In the genomic region with DNA sequence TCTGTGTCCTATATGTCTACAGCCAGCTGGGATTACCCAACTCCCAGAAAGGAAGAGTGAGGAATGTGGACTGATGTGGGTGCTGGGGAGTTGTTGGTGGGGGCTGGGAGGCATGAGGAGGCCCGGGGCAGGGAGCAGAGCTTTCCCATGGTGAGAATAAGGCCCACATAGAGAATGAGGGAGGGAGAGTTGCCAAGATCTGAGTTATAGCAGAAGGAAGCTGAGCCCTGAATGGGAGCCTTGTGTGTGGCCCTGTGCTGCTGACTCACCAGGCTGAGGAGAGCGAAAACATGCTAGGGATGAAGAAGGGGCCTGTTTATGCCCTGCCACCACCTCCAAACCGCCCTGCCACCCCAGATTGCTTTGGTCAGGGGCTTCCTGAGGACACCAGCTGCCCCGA, we compare ENCODE assay signal across 9 mouse cellular contexts. TPM values are rescaled to one million over a fixed set of nuclear protein-coding genes. Genes with fewer than 3 reads are reported as not detected.
DNase-seq lines count a peak whose midpoint lies in the region; ATAC-seq lines count a peak whose summit lies in the region.
"Had no signal": no experiment of that assay in that cellular context is flagged by ENCODE, and none has a peak within 500 bp of the region (broad histone marks: within the 10 kb centered on the region; RNA-seq: fewer than 3 reads in every experiment).

No protein-coding gene starts in this region.

- peak; percentile 61 for ATAC-seq in kidney, embryonic 16.5 days (ENCODE audit: low FRiP score, low TSS enrichment)
- peak; percentile 83 for ATAC-seq in frontal cortex, adult (ENCODE audit: low TSS enrichment)
- ATAC-seq in midbrain, embryonic 16.5 days = peak; percentile 59
- no peak for ATAC-seq in megakaryocyte, adult 5-6 weeks (ENCODE audit: poor library complexity, severe bottlenecking)

- H3K9me3 ChIP-seq in kidney, embryonic 16.5 days (ENCODE audit: low read length) = no peaks in the 10 kb centered on the region
- H3K9me3 ChIP-seq in midbrain, embryonic 16.5 days (replicated peaks; ENCODE audit: control insufficient read depth, low read length, poor library complexity, severe bottlenecking) = no peaks in the 10 kb centered on the region

- no peak for DNase-seq in kidney, adult 9 months
- peak; percentile 41 for DNase-seq in adrenal gland, postnatal 25 days
- peak; percentile 46 to 49 for DNase-seq in layer of hippocampus, postnatal 10 days (ENCODE audit: low spot score in 2 of 2)
- no peak for DNase-seq in gastrocnemius, postnatal 10 days

- H3K4me2 ChIP-seq in kidney, embryonic 16.5 days (replicated peaks; ENCODE audit: low read depth, low read length) = no peak overlapping the region
- H3K4me2 ChIP-seq in midbrain, embryonic 16.5 days (ENCODE audit: low read length) = no peak overlapping the region

- no peak overlapping the region for H3K4me3 ChIP-seq in kidney, embryonic 16.5 days (ENCODE audit: low read length)
- H3K4me3 ChIP-seq in midbrain, embryonic 16.5 days (ENCODE audit: low read depth, low read length) = no peak overlapping the region

- peaks cover 24% of the 10 kb centered on the region for H3K4me1 ChIP-seq in kidney, embryonic 16.5 days (ENCODE audit: insufficient read depth, low read length)
- peaks cover 6% of the 10 kb centered on the region for H3K4me1 ChIP-seq in midbrain, embryonic 16.5 days (ENCODE audit: control insufficient read depth, insufficient read depth, low read length)

- no peak overlapping the region for H3K9ac ChIP-seq in kidney, embryonic 16.5 days (replicated peaks; ENCODE audit: low read length)
- H3K9ac ChIP-seq in midbrain, embryonic 16.5 days (ENCODE audit: low read depth, low read length) = no peak overlapping the region
- H3K9ac ChIP-seq: liver, embryonic 14.5 days had no signal

- no peaks in the 10 kb centered on the region for H3K36me3 ChIP-seq in kidney, embryonic 16.5 days (ENCODE audit: insufficient read depth, low read length)
- no peaks in the 10 kb centered on the region for H3K36me3 ChIP-seq in midbrain, embryonic 16.5 days (ENCODE audit: control insufficient read depth, insufficient read depth, low read length)

- H3K27me3 ChIP-seq in kidney, embryonic 16.5 days (ENCODE audit: insufficient read depth, low read length) = no peaks in the 10 kb centered on the region
- H3K27me3 ChIP-seq in midbrain, embryonic 16.5 days (ENCODE audit: control insufficient read depth, insufficient read depth, low read depth, low read length) = no peaks in the 10 kb centered on the region; the same call in 1 of the 2 replicates

- 44% methylated on average over 4 of the region's 4 CpGs for WGBS in kidney, embryonic 16.5 days
- WGBS in midbrain, embryonic 16.5 days = 54% methylated on average over 4 of the region's 4 CpGs

- H3K27ac ChIP-seq in kidney, embryonic 16.5 days (ENCODE audit: low read length) = peak overlapping the region; percentile 61
- H3K27ac ChIP-seq in midbrain, embryonic 16.5 days (ENCODE audit: low read length) = peak overlapping the region; percentile 63
- H3K27ac ChIP-seq: liver, embryonic 14.5 days had no signal

RNA-seq across cellular contexts. Expression of a gene that starts 32.1 kb away (rescaled TPM):
- 0.54 and 0.80 TPM in 2 replicates for polyA plus RNA-seq in kidney, embryonic 16.5 days (2015; fragmentation: Nextera tagmentation; extraction: Ambion mirVana)
- 5.8 and 7.8 TPM in 2 replicates for total RNA-seq in adrenal gland, postnatal 25 days (2021)
- under 1 TPM; 0.74 to 0.89 TPM for total RNA-seq in layer of hippocampus, postnatal 10 days (2021)
- polyA plus RNA-seq in midbrain, embryonic 16.5 days (2015; fragmentation: Nextera tagmentation; extraction: Ambion mirVana) = 0.83 and 0.89 TPM in 2 replicates
- not detected in 2 replicates for total RNA-seq in megakaryocyte, adult 5-6 weeks (2015)
- not detected in 2 replicates for total RNA-seq in megakaryocyte, adult 5-6 weeks (2017)
- 1 to 10 TPM; 1.6 to 1.7 TPM for total RNA-seq in gastrocnemius, postnatal 10 days (2021)

RNA-seq across cellular contexts. Expression of a gene that starts 59.1 kb away (rescaled TPM):
- polyA plus RNA-seq in kidney, embryonic 16.5 days (2015; fragmentation: Nextera tagmentation; extraction: Ambion mirVana) = 28.6 and 29.3 TPM in 2 replicates
- 14.1 and 19.3 TPM in 2 replicates for total RNA-seq in adrenal gland, postnatal 25 days (2021)
- 10 to 100 TPM; 38.0 to 46.6 TPM for total RNA-seq in layer of hippocampus, postnatal 10 days (2021)
- polyA plus RNA-seq in midbrain, embryonic 16.5 days (2015; fragmentation: Nextera tagmentation; extraction: Ambion mirVana) = 57.9 and 58.5 TPM in 2 replicates
- 0.58 and 1.5 TPM in 2 replicates for total RNA-seq in megakaryocyte, adult 5-6 weeks (2015)
- total RNA-seq in megakaryocyte, adult 5-6 weeks (2017) = 0.77 and 1.4 TPM in 2 replicates
- 10 to 100 TPM; 13.5 to 13.9 TPM for total RNA-seq in gastrocnemius, postnatal 10 days (2021)

Comparison
In these comparisons a context has a peak if more than half of its experiments do, and no peak if none do; other contexts are left out.
1. DNase-seq: peak in adrenal gland, postnatal 25 days (single experiment) and layer of hippocampus, postnatal 10 days (2 of 2); none in kidney, adult 9 months (single experiment) and gastrocnemius, postnatal 10 days (single experiment).